Mouse (Mus musculus): ENCODE data around the gene Efna3.

Gene Efna3

DNA sequence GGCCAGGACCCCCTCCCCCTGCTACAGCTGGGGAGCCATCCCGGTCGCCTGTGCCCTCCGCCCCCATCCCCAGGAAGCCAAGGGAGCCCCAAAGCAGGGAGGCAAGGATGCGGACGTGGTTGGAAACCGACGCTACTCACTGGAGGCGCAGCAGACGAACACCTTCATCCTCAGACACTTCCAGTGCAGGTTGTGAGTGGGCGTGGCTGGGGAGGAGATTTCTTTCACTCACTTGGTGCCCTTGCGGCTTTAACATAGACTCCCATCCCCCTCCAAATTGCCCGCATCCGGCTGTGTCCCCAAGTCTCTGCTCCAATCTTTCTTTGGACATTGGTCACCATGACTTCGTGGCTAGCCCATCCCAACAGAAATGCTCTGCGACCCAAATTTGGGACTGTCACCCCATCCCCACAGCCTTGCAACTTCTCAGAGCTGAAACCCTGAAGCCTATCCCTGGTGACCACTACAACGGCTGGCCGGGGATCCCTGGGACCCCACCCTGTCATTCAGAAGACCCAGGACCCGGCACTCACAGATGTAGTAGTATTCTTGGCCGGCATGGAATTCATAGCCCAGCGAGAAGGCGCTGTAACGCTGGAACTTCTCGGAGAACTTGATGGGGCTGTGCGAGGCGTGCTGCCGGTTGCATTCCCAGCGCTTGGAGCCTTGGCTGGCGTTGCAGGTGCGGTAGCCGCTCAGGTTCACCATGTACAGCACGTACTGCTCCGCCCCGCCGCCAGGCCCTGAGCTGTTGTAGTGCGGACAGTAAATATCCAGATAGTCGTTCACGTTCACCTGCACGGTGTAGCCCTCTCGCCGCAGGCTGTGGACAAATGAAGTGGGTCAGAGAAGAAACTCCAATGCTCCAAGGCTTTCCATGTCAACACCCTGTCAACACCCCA, 6.6 kb downstream of the Efna3 start:
- no peak for DNase-seq

DNA sequence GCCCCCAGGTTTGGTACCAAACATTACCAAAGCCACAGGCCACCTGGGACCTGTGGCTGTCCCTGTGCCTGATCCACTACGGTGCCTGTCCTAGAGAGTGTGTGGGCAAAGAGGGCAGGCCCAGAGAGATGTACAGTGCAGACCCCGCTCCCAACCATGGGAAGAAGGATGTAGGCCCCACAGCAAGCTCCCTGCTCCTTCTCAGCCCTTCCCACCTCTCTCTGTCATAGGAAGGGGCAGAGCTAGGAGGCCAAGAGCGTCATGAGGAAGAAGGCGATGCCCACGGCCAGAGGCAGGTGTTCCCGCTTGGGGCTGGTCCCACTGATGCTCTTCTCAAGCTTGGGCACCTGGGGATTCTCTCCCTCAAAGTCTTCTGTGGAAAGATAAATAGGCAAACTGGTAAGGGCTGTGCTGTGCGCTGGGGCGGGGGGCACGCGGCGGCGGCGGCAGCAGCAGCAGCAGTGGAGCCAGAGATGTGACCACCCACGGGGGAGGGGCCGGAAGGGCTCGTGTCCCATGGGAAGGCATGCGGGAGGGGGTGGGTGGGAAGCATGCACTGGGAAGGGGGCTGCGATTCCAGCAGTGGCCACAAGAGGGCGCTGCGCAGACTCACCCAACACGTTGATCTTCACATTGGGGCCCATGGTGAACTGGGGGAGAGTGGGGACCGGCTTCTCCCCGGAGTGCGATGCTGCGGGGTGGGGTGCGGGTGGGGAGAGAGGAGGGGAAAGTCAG, 7.4 kb downstream of the Efna3 start:
- peak; percentile 97 for DNase-seq

DNA sequence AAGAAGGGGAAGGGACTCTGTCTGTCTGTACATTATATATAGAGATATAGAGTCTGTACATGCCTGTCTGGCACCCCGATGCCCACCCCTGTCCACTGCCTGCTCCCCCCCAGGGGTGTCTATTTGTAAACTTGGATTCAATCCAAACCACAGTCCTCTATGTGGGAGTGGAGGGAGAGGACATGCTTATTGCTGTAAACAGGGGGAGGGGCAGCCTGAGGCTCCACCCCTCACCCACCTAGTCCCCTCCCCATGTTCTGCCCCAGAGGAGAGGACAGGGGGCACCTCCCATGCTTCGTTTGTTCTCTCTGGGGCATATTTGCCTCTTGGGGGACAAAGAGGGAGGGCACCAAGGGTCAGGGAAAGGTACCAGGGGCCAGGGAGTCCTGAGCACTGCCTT, 8.0 kb downstream of the Efna3 start:
- DNase-seq: peak; percentile 95

DNA sequence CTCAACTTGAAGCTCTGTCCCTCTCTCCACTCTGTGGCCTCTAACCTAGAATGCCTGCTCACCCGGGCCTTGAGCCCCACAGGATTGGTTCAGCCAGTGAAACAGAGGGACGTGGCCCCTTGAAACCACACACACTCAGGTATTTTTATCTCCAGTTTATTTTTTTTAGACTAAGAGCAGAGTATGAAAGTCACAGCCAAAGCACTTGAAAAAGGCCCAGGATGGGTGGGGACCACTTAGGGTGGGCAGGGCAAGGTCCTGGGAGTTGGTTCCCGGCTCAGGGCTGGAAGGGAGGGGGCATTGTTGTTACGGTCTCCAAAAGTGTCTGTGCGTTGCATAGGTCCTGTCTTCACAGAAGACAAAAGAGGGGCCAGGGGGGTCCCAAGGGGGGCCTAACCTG, 8.4 kb downstream of the Efna3 start:
- no peak for DNase-seq

DNA sequence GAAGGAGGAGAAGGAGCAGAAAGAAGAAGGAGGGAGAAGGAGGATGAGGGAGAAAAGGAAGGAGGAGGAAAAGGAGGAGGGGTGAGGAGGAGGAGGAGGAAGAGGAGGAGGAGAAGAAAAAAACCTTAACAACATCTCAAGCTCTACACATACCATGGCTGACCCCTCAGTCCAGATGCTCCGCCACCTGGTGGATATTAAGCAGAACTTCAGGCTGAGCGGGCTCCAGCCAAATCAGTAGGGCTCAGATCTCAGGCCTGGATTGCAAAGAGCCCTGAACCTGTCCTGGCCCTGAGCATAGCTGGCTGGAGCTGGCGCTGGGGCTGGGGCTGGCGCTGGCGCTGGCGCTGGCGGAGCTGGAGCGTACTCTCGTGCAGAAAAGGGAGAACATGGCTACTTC, 14.7 kb downstream of the Efna3 start:
- peak; percentile 95 for DNase-seq

DNA sequence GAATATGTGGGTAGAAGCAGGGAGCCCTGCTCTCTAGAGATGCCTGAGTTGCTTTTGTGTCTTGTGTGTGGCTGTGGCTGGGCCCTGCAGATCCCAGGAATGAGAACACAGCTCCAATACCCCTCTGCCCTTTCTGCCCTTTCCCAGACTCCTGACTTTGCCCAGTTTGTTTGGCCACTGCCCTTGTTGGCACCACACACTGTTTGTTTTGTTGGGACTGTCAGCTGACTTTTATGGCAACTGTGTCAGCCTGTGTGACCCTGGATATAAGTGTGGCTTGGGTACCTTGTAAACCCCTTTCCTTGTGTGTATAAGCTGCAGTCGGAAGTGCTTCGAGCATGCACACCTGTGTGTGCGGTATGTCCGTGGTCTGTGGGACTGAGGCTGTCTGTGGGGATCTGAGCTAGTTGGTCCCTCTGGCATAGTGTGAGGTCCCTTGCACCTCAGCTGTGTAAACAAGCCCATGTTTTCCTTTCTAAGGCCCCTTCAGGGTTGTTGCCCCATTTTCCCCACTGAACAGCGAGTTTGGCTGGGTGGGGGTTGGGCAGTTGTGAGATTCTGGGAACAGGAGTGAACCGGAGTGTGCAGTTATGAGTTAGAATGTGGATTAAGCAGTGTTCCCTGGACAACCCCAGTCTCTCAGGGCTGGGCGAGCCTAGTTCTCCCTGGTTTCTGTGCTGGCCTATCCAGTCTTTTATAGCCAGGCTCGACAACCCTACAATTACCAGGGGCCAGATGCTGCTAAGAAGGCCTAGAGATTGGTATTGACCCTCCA, 17.0 kb downstream of the Efna3 start:
- no peak for DNase-seq

DNA sequence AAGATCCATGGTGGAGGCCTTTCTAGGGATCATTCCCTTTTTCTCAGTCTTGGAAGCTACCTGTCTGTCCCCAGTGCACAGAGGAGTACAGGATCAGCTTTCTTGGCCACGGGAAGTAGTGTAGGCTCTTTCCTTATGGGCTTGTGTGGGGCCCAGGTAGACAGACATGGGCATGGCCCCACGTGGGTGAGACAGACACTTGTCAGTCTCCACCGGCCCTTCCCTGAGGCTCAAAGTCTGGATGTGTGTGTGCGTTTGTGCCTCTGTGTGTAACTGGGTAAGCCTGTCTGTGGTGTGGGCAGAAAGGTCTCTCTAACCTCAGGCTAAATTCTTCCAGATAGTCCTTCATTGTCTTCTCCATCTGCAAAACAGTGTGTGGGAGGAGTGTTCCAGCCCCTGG, 17.7 kb downstream of the Efna3 start:
- DNase-seq: no peak

DNA sequence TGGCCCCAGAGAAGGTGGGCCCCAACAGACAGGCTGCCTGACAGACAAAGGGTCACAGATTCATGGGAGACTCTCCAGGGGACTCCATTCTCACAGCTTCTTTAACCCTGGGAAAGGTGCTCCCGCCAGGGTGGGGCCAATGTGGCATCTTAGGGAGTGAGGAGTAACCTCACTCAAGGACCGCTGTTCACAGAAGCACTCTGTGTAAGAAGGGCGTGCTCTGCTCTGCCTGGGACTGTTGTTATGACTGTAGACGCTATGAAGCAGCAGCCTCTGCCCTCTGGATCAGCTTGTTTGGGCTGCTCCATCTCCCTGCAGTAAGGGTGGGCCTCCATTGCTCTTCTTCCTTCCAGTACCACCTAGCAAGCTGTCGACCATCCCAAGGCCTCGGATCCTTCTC, 18.3 kb downstream of the Efna3 start:
- no peak for DNase-seq

DNA sequence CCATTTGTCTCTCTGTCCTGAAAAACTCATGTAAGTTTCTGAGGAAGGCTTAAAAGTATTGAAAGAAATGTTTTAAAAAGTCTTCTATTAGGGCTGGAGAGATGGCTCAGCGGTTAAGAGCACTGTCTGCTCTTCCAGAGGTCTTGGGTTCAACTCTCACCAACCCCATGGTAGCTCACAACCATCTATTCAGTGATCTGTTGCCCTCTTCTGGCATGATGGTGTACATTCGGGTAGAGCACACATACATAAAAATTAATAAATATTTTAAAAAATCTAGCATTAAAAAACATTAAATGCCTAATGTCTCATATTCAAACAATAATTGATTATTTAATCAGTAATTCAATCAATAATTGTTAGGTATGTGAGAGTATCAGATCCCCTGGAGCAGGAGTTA, 22.3 kb downstream of the Efna3 start:
- DNase-seq: no peak

DNA sequence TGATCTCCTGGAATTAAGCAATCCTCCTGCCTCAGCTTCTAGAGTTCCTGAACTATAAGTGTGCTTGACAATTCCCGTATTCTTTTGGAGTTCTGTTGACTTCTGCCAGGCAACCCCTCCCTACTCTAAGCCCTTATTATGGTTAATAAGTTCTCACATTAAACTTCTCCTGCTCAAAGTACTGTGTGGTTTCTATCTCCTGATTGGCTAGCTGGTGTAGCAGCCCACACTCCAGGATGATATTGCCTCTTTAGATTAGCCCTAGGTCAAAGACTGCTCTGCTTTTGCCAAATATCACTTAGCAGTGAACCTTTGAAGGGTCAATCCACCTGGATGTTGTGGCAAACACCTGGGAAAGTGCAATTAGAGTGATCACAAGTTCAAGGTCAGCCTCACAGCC, 22.7 kb downstream of the Efna3 start:
- no peak for DNase-seq

DNA sequence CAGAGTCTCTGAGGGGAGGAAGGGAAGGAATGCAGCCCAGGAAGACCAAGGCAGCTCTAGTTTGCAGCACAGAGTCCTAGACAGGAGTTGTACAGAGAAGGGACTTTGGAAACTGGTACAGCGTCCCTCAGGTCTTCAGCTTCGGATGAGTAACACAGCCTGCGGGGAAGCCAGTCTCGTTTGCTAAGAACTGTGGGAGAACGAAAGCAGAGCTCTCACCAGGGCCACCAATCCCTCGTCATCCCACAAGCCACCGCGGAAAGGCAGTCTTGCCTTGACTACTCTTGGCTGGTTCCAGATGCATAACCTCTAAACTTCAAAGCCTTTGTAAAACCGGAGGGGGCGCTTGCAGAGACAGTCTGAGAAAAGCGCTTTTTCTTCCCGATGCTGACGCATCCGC, 23.3 kb downstream of the Efna3 start:
- DNase-seq: peak; percentile 89

DNA sequence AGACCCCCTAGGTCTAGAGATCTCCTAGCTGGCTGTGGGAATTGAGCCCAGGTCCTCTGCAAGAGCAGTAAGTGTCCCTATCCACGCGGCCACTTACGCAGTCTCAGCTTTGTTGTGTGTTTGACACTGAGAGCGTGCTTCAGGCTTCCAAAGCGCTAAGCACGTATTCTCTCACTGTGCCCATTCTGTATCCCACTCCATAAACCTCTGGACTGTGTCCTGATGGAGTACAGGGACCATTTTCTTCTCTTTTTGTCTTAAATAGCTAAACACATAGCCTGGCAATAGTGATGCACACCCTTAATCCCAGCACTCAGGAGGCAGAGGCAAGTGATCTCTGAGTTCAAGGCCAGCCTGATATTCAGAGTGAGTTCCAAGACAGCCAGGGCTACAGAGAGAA, 23.9 kb downstream of the Efna3 start:
- DNase-seq: no peak

DNA sequence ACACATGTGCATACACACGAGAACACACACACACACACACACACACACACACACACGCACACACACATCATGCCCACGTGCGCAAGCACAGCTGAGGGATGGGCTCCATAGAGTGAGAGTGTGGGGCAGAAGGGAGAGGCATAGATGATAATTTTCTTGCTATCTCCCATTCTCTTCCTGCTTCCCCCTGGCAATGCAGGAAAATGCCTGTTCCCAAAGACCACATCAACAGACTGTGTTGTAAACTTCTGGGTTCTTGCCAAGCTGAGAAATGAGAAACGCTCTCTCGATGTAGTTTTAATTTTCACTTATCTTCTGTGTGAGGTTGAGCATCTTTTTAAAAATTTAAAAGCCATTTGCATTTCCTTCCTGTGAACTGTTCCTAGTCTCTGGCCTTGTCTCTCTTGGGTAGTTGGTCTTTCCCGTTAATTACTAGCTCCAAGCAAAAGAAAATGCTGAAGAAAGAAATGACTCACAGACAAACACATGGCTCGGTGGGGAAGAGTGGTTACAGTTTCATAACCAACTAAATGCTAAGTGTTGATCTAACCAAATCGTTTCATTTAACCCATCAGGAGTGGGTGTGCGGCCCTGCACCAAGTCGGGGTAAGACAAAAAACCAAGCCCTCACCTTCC, 25.9 kb downstream of the Efna3 start:
- no peak for DNase-seq

DNA sequence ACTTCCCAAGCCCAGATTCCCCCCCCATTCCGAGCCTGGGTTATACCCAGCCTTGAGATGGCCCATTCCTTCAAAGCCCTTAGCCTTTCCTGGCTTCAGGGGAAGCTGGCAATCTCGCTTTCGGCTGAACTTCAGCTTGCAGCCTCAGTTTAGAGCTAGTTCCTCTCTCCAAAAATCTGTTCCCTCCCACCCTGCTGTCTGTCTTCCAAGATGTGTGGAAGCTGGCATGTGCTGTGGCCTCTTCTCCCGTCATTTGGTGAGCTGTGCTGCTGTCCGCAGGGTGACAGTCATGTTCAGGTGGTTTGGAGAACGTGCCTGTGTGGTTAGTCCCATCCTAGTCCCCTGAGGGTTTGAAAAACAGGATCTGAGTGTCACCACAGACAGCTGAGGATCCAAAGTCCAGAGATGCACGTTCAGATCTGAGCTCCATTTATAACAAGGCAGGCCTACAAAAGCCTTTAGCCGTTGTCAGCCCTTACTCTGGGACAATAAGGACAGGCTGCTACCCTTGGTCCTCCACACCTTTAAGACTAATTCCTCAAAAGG, 27.0 kb downstream of the Efna3 start:
- no peak for DNase-seq

DNA sequence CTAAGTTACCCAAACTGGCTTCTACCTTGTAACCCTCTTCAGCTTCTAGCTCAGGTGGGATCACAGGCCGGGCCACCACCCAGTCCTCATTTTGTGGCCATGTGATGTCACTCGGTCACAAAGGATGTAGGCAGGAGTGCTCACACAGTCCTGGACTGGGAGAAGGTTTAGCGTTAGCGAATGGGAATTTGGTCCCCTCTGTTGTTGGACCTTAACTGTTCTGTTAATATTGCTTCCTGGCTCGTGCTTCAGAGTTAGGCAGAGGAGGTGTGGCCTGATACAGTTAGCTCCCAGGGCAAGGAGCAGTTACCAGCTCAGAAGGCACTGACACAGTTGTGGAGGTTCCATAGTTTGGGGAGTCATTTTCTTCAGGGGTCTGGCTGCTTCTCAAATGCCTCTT, 28.6 kb downstream of the Efna3 start:
- no peak for DNase-seq

DNA sequence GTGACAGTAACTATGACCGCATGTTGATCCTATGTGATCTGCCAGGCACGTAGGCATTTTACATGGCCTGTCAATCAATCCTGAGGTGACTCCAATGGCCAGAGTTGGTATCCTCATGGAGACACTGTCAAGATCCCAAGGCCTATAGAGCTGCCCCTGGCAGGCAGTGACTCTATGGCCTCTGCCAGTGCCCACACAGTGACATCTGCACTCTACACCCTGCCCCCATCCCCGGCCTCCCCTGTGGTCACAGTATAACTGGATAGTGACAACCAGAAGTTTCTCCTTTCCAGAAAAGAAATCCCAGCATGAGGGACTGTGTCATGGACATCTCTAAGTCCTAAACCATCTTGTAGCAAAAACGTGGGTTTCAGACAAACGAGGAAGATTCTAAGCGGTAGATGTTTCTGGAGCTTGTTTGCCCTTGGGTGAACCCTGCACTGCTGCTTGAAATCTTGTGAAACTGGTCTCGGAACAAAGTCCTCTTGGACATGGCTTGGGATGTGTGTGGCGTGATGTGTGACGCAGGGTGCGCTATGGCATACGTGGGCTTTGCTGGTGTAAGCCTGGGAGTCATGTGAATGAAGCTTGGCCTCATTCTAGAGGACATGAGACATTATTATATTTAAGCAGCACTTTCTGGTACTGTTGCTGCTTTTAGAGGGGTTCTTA, 29.4 kb downstream of the Efna3 start:
- no peak for DNase-seq

DNA sequence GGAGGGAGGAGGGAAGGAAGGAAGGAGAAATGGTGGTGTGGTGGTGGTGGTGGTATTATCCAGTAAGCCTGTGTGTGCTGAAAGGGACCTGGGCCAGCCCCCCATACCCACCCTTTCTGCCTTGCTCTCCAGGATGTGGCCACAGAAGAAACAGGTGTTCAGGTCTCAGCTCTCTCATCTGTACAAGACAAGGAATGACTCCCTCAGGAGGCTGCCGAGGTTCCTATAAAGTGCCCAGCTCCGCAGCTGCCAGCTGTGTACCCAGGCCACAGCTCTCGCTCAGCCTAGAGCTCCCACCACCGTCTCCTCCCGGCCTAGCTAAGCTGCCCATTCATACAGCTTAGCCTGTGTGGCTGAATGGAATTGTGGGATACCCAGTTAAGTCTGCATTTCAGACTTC, 30.5 kb downstream of the Efna3 start:
- DNase-seq: no peak

DNA sequence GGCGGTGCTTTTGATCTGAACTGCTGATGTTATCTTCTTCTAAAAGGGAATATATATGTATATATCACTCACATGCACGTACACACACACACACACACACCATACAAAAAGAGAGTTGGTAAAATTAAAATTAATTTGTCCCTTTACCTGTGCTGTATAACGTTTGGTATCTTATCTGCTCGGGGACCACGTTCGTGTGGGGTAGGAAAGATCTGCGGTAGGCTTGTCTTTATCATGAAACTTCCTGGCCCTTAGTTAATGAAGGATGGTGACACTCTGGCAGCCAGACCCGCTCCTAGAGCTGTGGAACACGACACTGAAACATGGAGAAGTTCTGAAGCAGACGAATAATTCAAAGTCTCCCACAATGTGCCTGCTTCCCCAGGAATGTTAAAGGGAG, 30.9 kb downstream of the Efna3 start:
- DNase-seq: no peak

DNA sequence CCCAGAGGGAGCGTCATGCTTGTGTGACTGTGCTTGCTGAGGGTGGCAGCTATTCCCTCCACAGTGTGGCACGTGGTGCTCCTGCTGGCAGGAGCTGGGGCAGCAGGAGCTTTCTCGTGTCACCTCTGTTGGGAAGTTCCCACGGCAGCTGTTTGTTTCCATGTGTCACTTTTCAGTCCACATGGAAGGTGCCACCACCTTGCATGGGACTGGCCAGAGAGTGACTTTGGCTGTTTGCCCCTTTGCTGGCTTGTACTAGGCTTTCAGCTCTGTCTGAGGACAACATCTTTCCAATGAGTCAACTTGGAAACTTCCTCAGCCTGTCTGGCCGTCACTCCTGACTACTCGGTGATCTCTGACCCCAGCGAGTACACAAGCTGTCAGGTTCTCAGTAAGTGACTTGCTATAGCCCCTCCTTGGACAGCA, 34.2 kb downstream of the Efna3 start:
- peak; percentile 94 for DNase-seq

DNA sequence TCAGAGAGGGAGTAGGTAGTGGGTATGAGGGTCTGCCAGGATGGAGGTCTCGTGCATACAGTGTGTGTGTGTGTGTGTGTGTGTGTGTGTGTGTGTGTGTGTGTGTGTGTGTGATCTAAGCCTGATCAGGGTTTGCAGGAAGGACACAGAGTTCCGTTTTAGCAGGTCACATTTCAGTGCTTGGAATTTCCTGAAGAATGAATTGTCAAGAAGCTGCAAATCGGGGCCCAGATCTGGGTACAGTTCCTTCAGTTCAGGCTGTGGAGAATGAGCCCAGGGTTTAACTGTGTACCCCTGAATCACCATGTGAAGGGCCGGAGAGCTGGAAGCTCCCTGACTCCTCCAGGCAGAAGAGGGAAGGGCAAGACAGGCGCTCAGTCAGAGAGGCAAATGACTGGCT, 35.5 kb downstream of the Efna3 start:
- peak; percentile 90 for DNase-seq

DNA sequence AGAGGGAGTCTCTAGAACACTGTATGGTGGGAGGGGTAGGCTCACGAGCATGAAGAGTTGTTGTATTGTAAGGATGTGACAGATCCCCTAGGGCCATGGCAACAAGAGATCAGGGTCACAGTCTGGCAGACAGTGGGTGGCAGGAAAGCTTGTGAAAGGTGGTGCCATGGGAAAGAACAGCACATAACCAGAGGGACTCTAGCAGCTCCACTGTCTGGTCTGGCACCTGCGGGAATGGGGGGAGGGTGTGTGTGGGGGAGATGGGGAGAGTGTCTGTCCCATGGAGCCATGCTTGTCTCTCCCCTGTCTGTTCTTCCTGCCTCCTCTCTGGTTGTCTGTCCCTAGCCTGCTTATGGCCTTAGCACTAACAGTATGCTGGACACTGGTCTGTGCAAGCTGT, 37.2 kb downstream of the Efna3 start:
- DNase-seq: peak; percentile 91

DNA sequence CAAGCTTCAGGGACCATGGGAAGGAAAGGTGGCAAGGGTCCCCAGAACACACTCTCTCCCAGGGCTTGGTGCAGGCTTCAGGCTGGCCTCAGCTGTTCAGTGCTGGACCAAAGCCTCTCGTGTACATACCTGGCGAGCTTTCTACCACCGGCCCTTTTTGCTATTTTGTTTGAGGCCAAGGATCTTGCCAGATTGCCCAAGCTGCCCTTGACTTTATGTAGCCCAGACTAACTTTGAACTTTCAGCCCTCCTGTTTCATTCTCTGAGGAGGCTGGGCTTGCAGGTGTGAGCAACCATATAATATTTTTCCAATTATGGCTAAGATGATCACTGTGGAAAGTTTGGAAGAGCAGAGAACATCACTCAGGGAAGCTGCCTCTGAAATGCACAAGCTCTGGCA, 38.5 kb downstream of the Efna3 start:
- no peak for DNase-seq

Data from heart, adult 11 months (tissue).